Mouse (Mus musculus) hematopoietic multipotent progenitor cell, adult 10-12 weeks (in vitro differentiated cells): ENCODE measurements around the gene Nek2. TPM values are rescaled to one million over a fixed set of nuclear protein-coding genes. Genes with fewer than 3 reads are reported as not detected.

Experiments
- polyA plus RNA-seq: library from polyadenylated mRNA; stranded (reverse); fragments of >175 nt; gene quantifications from 2 replicates; pipeline ENCODE4 v1.2.3, GENCODE M21; 2012; ENCODE audit warnings: low replicate concordance

Gene Nek2
- polyA plus RNA-seq: 1.8 and 3.2 TPM in 2 replicates

DNA sequence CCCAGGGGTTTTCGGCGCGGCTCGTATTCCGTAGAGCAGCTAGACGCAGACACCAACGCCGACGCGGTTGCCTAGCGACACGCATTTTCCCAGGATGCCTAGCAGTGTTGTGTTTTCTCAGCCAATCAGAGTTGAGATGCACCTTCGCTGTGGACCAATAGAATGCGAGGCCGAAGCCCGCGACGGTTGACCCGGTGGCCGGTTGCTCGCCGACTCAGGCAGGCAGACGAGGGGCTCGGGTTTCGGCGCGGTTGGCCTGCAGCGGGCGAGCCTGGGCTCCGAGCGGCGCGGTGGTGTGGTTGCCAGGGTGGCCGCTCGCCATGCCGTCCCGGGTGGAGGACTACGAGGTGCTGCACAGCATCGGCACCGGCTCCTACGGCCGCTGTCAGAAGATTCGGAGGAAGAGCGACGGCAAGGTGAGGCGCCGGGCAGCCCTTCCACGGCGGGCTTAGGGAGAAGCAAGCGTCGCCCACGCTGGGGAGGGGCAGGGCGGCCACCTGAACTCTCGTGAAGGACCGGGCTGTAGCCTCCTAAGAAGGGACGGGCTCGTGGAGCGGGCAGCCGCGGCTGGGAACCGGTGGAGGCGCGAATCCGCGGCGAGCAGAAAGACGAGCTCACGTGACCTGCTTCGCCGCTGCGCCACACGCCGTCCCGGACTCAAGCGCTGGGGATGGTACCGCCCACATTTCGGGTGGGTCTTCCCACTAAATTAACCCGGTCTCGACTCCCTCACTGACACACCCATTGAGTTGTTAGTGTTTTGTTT lies at the start of gene Nek2:
TSS of gene Nek2 (plus strand) at position 119 of the 766 bp plus-strand sequence.

Other genes starting within 250 kb of the Nek2 start
- gene Dtl, start 245.9 kb upstream of the Nek2 start, polyA plus RNA-seq: 1.3 and 2.9 TPM in 2 replicates
- 4.2 and 21.2 TPM in 2 replicates for gene Ints7, start 245.8 kb upstream of the Nek2 start, polyA plus RNA-seq
- gene Lpgat1, start 103.6 kb upstream of the Nek2 start, polyA plus RNA-seq: 9.8 and 14.0 TPM in 2 replicates
- gene Slc30a1, start 85.3 kb downstream of the Nek2 start, polyA plus RNA-seq: 11.5 and 19.6 TPM in 2 replicates
- 0.38 and 1.6 TPM in 2 replicates for gene Rd3, start 155.9 kb downstream of the Nek2 start, polyA plus RNA-seq